Mouse (Mus musculus): ENCODE data around the gene Egfem1.

Egfem1 gene

DNA sequence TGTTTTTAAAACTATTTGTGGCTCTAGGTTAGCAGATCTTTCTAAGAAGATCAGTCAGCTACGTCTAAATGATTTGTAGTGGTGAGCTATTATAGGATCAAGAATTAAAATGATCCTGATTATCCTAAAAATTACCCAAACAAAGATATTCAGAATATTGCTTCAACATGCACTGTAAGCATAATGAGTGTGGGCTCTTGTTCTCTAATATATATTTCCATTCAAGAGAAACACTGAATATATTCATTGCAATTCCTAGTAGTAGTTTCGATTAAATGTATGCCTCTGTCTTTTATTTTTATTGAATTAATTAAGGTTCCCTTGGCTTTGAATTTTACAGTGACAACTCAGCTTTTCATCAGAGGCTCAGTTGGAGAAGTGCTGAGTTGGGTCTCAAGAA lies 527.4 kb downstream of the Egfem1 start:
- DNase-seq: no peak

DNA sequence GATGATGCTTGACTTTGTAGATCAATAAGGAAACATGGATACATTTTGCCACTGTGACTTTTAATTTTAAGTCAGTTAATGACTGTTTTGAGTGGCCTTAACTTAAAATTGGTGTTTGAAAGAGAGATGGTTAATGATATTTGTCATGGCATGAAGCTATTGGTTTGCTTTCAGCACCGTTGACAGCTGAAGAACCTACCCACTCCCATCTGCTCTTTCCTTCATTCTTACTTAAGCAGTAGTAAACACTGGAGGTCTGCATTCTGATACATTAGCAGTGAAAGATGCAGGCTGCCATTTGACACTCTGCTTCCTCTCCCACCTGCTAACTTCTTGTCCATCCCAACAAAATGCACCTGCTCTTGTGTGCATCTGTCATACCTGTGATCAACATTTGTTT lies 537.8 kb downstream of the Egfem1 start:
- no peak for DNase-seq

DNA sequence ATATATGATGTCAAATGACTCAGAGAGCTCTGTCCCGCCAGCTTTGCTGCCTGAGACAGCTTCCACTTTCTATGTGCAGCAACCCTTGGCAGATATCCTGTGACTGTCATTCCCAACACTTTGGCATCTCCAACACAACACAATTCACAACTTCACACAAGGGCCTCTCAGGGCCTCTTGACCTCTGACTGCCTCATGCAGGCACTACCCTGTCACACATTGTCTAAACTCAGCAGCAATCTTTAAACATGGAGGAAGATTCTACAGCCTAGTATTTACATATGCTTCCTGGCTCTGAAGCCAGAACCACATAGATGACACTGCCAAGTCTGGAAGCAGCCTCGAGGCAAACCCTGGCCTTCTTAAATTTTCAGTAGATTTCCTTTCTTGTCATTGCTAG lies 558.0 kb downstream of the Egfem1 start:
- no peak for DNase-seq

DNA sequence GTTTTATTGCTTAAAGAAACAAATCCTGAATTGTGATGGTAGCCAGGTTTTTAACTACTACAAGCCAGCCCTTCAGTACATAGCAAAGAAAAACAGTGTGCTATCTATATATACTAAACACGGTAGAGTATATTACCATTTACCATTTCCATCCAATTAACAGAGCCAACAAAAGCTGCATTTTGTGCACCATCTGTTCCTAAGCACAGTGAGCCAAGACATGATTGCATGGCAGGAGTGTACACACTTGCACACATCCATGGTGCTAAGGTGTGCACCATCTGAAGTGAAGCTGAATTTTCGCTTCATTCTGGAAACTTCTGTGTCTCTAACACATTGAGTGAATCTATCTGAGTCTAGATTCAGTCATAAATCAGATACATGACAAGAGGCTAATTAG lies 585.0 kb downstream of the Egfem1 start:
- no peak for DNase-seq

DNA sequence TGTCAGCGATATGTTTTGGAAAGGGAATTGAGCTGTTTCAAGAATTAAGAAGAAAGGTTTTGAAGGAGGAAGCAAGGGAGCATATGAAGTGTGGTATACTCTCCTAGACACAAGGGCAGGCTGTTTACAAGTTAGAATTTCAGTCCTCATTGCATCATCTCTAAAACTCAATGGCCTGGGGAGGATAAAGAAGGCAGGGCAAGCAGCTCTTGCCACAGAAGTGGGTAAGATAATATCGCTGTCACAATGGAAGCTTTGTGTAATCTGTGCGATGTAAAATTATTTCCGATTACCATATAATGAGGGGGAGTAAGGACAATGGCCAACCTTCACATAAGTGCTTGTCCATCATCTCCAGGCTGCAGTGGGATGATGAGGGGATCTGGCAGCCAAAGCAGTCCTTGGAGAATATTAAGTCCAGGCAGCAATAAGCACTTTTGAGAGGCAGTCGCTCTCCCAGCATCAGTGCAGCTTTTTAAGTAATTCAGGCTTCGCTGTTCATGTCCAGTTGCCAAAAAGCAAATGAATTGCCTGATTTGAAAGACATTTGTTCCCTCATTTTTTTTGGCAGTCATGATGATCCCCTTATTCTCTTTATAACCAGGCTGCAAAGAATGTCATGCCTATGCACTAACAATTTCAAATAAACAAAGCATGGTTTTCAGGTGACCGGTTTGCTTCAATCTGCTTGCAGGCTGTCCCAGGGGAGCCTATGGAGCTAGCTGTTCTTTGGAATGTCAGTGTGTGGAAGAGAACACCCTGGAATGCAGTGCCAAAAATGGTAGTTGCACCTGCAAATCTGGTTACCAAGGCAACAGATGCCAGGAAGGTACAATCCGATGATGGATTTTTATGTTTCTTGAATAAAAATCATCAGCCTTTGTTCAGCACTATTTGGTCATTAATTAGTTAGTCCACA lies 607.8 kb downstream of the Egfem1 start:
- DNase-seq: no peak

DNA sequence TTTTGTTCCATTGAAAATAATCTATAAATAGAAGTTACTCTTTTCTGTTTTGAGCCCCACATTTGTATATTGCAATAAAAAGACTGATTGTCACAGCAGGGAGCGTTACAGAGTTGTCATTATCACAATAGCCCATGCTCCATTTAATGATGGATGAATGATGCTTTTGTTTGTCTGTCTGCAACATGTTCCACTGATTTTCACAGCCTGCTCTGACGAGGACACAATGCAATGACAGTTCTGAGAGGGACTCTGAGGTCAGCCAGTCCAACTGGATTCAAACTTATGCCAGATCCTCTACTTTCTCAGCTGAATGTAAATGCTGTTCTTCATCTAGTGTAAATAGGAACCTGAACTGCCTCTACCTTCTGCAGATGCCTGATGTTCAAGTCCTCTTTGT lies 619.3 kb downstream of the Egfem1 start:
- no peak for DNase-seq

DNA sequence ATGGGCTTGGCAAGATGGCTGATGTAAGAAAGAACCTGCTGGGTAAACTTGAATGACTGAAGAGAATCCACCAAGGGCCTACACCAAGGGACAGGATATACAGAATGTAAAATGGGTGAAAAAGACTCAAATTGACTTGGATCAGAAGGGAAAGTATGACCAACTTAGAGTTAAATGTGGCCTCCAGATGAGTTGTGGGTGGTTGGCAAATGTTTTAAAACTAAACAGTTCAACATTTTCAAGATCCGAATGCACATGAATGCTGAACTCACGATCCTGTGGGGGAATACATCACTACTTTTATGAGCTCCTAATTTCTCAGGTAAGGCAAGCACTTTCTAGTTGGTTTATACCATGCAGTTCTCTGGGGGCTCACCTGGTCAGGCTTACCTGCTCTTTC lies 625.0 kb downstream of the Egfem1 start:
- DNase-seq: no peak

DNA sequence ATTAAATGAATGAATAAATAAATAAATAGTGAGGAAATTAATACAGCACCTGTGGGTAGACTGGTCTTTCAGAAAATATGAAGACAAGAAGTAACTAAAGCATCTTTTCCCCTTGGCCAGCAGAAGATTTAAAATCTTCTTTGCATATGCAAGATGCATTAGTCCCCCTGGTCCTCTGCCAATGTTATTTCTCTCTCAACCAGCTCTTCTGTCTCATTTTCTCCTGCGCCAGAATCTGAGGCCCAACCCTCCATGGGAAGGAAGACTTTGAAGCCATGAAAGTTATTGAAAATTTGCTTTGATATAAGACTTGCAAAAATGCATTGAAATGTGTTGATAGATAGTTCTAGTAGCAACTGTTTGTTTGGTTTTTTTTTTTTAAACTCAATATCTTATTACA lies 625.6 kb downstream of the Egfem1 start:
- no peak for DNase-seq

DNA sequence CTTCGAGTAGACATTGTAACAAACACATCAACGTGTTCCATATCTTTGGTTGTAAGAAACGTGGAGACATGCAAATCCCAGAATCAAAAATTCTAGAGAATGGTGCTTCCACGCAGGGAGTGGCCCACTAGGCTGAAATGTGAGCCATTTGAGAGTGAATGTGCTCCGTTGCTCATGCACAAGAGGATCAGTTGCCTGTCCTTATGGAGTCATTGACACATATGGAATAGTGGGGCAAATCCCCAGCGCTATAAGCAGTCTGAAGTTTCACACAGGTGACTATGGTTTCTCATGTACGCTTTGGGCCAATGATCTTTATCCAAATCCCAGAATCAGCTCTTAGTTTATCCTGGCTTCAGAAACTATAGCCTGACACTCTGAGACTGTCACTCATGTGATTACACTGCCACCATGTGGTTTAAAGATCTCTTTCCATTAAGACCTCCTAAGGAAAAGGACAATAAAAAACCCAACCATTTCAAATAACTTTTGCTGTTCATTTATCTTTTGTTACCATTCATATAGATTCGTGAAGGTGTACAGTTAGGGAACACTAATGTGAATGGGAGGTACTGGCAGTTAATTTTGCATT lies 644.6 kb downstream of the Egfem1 start:
- no peak for DNase-seq

DNA sequence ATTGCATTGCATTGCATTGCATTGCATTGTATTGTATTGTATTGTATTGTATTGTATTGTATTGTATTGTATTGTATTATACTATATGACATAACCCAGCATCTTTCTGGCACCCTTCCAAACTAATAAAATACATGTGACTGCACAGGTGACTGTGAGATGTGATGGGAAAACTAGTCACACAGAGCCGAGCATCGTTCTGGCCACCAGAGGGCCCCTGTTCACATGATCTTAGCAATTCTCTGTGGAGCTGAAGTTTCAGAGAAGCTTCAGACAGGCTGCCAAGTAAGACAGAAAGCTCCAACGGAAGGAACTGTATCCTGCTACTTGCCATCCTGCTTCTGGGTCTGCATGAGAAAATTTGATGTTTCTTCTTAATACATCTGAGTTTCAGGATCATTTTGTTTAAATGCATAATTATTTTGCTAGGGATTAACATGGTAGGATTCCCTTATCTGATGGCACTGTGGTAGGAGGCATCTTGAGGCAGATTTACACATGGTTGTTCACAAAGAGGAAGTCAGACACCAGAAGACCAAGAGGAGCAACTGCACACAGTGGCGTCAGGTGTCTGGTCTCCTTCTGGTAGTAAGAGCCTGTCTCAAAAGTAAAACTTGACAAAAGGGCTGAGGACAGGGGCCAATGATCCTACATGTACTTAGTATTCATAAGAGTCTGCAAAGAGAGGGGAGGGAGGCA lies 648.4 kb downstream of the Egfem1 start:
- DNase-seq: no peak

DNA sequence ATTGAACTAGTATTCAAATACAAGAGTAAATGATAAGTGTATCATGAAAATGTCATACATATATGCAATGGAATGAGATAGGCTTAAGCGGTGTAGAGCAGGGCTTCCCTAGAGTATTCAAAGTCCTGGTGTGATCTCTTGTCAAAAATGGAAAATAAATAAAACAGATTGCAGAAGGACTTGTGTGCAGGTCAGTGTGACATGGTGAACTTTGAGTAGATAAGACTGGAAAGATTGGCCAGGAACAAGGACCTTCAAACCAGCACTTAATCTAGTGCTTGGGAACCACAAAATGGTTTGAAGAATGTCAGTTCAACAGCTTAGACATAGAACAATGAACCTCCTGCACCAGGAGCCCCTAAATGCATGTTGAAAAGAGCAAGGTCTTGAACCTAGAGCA lies 649.7 kb downstream of the Egfem1 start:
- no peak for DNase-seq

DNA sequence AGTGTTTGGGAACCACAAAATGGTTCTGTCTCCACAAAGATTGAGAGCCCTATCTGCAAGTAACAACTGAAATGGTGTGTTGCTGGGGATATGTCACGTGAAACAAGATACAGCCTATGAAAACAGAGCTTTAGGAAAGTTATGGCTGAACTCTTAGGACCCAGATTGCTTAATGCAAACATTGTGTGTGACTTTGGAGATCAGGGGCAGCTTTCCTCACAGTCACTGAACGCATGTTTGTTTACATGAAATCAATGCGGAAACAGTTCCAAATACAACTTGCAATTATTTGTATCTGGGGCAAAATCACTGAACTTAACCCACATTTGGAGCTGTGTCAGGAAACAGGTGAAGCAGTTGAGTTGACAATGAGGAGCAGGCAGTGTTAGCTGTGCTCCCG lies 650.8 kb downstream of the Egfem1 start:
- DNase-seq: no peak

DNA sequence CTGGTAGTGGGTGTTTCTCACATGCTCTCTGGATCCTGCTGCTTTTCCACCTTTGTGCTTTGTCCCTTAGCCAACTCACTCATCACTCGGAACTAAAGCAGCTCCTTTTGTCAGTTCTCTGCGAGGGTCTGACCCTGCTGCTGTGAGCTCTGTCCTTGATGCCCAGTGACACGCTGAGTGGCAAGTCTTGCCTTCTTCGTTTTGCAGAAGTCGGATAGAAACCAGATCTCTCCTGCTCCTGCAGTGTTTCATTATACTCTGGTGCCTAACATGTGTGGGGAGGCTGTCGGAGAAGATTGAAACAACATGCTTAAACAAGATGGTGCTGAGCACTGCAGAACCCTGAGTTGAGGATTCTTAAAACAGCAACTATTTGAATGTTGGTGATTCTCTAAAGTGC lies 652.4 kb downstream of the Egfem1 start:
- DNase-seq: no peak

DNA sequence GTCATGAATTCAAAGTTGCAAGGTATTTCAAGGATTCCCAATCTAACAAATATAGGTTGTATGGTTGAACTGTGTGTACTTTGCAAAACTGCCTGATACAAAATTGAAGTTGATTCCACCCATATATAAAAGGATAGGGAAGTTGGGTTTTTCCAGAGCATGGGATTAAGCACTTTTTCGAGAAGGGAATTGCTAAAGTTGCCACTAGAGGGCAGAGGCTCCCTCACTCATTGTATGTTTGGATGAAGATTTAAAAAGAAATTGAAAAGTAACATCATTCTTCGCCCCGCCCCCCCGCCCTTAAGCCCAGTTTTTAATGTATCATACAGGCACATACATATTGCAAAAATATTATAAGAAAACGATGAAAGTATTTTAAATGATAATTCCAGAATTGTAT lies 657.5 kb downstream of the Egfem1 start:
- no peak for DNase-seq
